ENCODE assay signal across 17 mouse cellular contexts in genomic region chr2:127906973-127907678, GRCm38 (mm10).
DNase-seq lines count a peak whose midpoint lies in the region; ATAC-seq and TF ChIP-seq lines count a peak whose summit lies in the region.
"Had no signal": no experiment of that assay in that cellular context is flagged by ENCODE, and none has a peak within 500 bp of the region (broad histone marks: within the 10 kb centered on the region; RNA-seq: fewer than 3 reads in every experiment).

No protein-coding gene starts in this region.

- peaks cover 16% of the 10 kb centered on the region for H3K4me1 ChIP-seq in intestine, embryonic 14.5 days (replicated peaks; ENCODE audit: control insufficient read depth, insufficient read depth, low read length)
- H3K4me1 ChIP-seq in intestine, embryonic 15.5 days (replicated peaks) = peaks cover 11% of the 10 kb centered on the region; the same call in 1 of the 2 replicates
- peaks cover 48% of the 10 kb centered on the region for H3K4me1 ChIP-seq in midbrain, embryonic 10.5 days
- 0 out of 2 replicates have a peak, but pooled peaks cover 3% of the 10 kb centered on the region for H3K4me1 ChIP-seq in midbrain, embryonic 15.5 days
- peaks cover 19% of the 10 kb centered on the region for H3K4me1 ChIP-seq in embryonic facial prominence, embryonic 14.5 days (ENCODE audit: control insufficient read depth, insufficient read depth, low read length)
- H3K4me1 ChIP-seq in stomach, embryonic 15.5 days = peaks cover 20% of the 10 kb centered on the region
- H3K4me1 ChIP-seq in cerebellum, adult 2 months (ENCODE audit: control insufficient read depth, insufficient read depth, low read length) = no peaks in the 10 kb centered on the region
- H3K4me1 ChIP-seq: hindbrain, embryonic 15.5 days had no signal

- no peaks in the 10 kb centered on the region for H3K27me3 ChIP-seq in intestine, embryonic 14.5 days (replicated peaks; ENCODE audit: control insufficient read depth, insufficient read depth, low read length)
- H3K27me3 ChIP-seq in intestine, embryonic 15.5 days (replicated peaks) = no peaks in the 10 kb centered on the region
- peaks cover 22% of the 10 kb centered on the region for H3K27me3 ChIP-seq in midbrain, embryonic 10.5 days (ENCODE audit: low read depth, poor library complexity, severe bottlenecking)
- H3K27me3 ChIP-seq in midbrain, embryonic 15.5 days (replicated peaks) = no peaks in the 10 kb centered on the region
- H3K27me3 ChIP-seq in embryonic facial prominence, embryonic 14.5 days (replicated peaks; ENCODE audit: control insufficient read depth, insufficient read depth, low read length) = 0 out of 2 replicates have a peak, but pooled peaks cover 17% of the 10 kb centered on the region
- 0 out of 2 replicates have a peak, but pooled peaks cover 3% of the 10 kb centered on the region for H3K27me3 ChIP-seq in stomach, embryonic 15.5 days (replicated peaks)
- H3K27me3 ChIP-seq in cerebellum, adult 2 months (ENCODE audit: control insufficient read depth, insufficient read depth, low read length) = no peaks in the 10 kb centered on the region; the same call in 1 of the 2 replicates
- H3K27me3 ChIP-seq: hindbrain, embryonic 15.5 days had no signal

- H3K9ac ChIP-seq in intestine, embryonic 14.5 days (ENCODE audit: low read length) = no peak overlapping the region
- H3K9ac ChIP-seq in intestine, embryonic 15.5 days = no peak overlapping the region
- no peak overlapping the region for H3K9ac ChIP-seq in midbrain, embryonic 15.5 days
- H3K9ac ChIP-seq in embryonic facial prominence, embryonic 14.5 days (ENCODE audit: low read depth, low read length) = no peak overlapping the region
- H3K9ac ChIP-seq in stomach, embryonic 15.5 days = no peak overlapping the region
- H3K9ac ChIP-seq: hindbrain, embryonic 15.5 days had no signal

- H3K4me2 ChIP-seq in intestine, embryonic 14.5 days (ENCODE audit: low read length) = no peak overlapping the region
- H3K4me2 ChIP-seq in intestine, embryonic 15.5 days (replicated peaks) = no peak overlapping the region
- H3K4me2 ChIP-seq in midbrain, embryonic 15.5 days = no peak overlapping the region
- H3K4me2 ChIP-seq in embryonic facial prominence, embryonic 14.5 days (ENCODE audit: low read depth, low read length) = no peak overlapping the region
- no peak overlapping the region for H3K4me2 ChIP-seq in stomach, embryonic 15.5 days
- H3K4me2 ChIP-seq: hindbrain, embryonic 15.5 days had no signal

- ATAC-seq in intestine, embryonic 14.5 days (replicated peaks; ENCODE audit: low FRiP score, low TSS enrichment, low read depth) = peak; percentile 58; the same call in 1 of the 2 replicates
- ATAC-seq in intestine, embryonic 15.5 days = no peak; the same call in 1 of the 2 replicates
- ATAC-seq in midbrain, embryonic 15.5 days (replicated peaks) = no peak
- peak; percentile 68; the same call in 1 of the 2 replicates for ATAC-seq in embryonic facial prominence, embryonic 14.5 days (ENCODE audit: low read depth)
- no peak; the same call in 1 of the 2 replicates for ATAC-seq in stomach, embryonic 15.5 days (ENCODE audit: insufficient read depth, low FRiP score, low read depth)
- ATAC-seq: Patski had no signal

- 23% methylated on average over 6 of the region's 6 CpGs for WGBS in intestine, embryonic 14.5 days
- WGBS in intestine, embryonic 15.5 days = 35% methylated on average over 6 of the region's 6 CpGs
- 50% methylated on average over 6 of the region's 6 CpGs for WGBS in midbrain, embryonic 10.5 days
- 53% methylated on average over 6 of the region's 6 CpGs for WGBS in midbrain, embryonic 15.5 days
- WGBS in embryonic facial prominence, embryonic 14.5 days = 24% methylated on average over 6 of the region's 6 CpGs
- WGBS in stomach, embryonic 15.5 days = 32% methylated on average over 6 of the region's 6 CpGs
- 64% methylated on average over 6 of the region's 6 CpGs for WGBS in cerebellum, adult 2 months

- H3K36me3 ChIP-seq in intestine, embryonic 14.5 days (ENCODE audit: control insufficient read depth, insufficient read depth, low read length) = no peaks in the 10 kb centered on the region
- no peaks in the 10 kb centered on the region for H3K36me3 ChIP-seq in intestine, embryonic 15.5 days
- no peaks in the 10 kb centered on the region for H3K36me3 ChIP-seq in midbrain, embryonic 10.5 days
- H3K36me3 ChIP-seq in midbrain, embryonic 15.5 days (replicated peaks) = no peaks in the 10 kb centered on the region
- no peaks in the 10 kb centered on the region for H3K36me3 ChIP-seq in embryonic facial prominence, embryonic 14.5 days (ENCODE audit: control insufficient read depth, insufficient read depth, low read length)
- H3K36me3 ChIP-seq in stomach, embryonic 15.5 days = no peaks in the 10 kb centered on the region
- H3K36me3 ChIP-seq: hindbrain, embryonic 15.5 days had no signal

- H3K9me3 ChIP-seq in intestine, embryonic 14.5 days (ENCODE audit: control insufficient read depth, low read length) = no peaks in the 10 kb centered on the region
- no peaks in the 10 kb centered on the region for H3K9me3 ChIP-seq in intestine, embryonic 15.5 days
- no peaks in the 10 kb centered on the region for H3K9me3 ChIP-seq in midbrain, embryonic 10.5 days (replicated peaks)
- H3K9me3 ChIP-seq in midbrain, embryonic 15.5 days = no peaks in the 10 kb centered on the region
- no peaks in the 10 kb centered on the region for H3K9me3 ChIP-seq in embryonic facial prominence, embryonic 14.5 days (ENCODE audit: control insufficient read depth, low read length)
- H3K9me3 ChIP-seq in stomach, embryonic 15.5 days = no peaks in the 10 kb centered on the region
- H3K9me3 ChIP-seq: hindbrain, embryonic 15.5 days had no signal

- no peak for TF ChIP-seq CTCF in cerebellum, adult 2 months (IDR thresholded peaks at IDR 0.05; ENCODE audit: borderline replicate concordance, insufficient read depth, low read depth, low read length)

- no peak overlapping the region for H3K4me3 ChIP-seq in intestine, embryonic 14.5 days (ENCODE audit: low read depth, low read length)
- H3K4me3 ChIP-seq in intestine, embryonic 15.5 days (replicated peaks) = no peak overlapping the region
- peak overlapping the region; percentile 14; the same call in 1 of the 2 replicates for H3K4me3 ChIP-seq in midbrain, embryonic 10.5 days
- H3K4me3 ChIP-seq in midbrain, embryonic 15.5 days = no peak overlapping the region
- H3K4me3 ChIP-seq in embryonic facial prominence, embryonic 14.5 days (ENCODE audit: low read depth, low read length) = no peak overlapping the region
- H3K4me3 ChIP-seq in stomach, embryonic 15.5 days (replicated peaks) = no peak overlapping the region
- H3K4me3 ChIP-seq in cerebellum, adult 2 months (replicated peaks; ENCODE audit: insufficient read depth, low read depth, low read length) = no peak overlapping the region
- H3K4me3 ChIP-seq: hindbrain, embryonic 15.5 days had no signal

- TF ChIP-seq POLR2A in cerebellum, adult 2 months (IDR thresholded peaks at IDR 0.05; ENCODE audit: borderline replicate concordance, insufficient read depth, low read length) = no peak

- no peak for DNase-seq in intestine, embryonic 14.5 days (ENCODE audit: low spot score)
- DNase-seq in midbrain, embryonic 10.5 days (ENCODE audit: low spot score) = no peak
- DNase-seq in embryonic facial prominence, embryonic 14.5 days (ENCODE audit: low spot score) = peak; percentile 87
- DNase-seq in cerebellum, adult 2 months = no peak
- no peak for DNase-seq in thymus, postnatal 25 days
- DNase-seq: B cell, adult 2 months; cerebellum, adult 11-12 months; heart, adult 18-20 months; left cerebral cortex, postnatal 4 days; midbrain, embryonic 14.5 days; right cerebral cortex, postnatal 14 days had no signal

- peak overlapping the region; percentile 60; the same call in 1 of the 2 replicates for H3K27ac ChIP-seq in intestine, embryonic 14.5 days (ENCODE audit: low read depth)
- H3K27ac ChIP-seq in intestine, embryonic 15.5 days = no peak overlapping the region
- H3K27ac ChIP-seq in midbrain, embryonic 10.5 days (replicated peaks) = peak overlapping the region; percentile 79
- no peak overlapping the region for H3K27ac ChIP-seq in midbrain, embryonic 15.5 days
- 0 out of 2 replicates have a peak overlapping the region, but pooled peaks have one; percentile 25 for H3K27ac ChIP-seq in embryonic facial prominence, embryonic 14.5 days (replicated peaks; ENCODE audit: low read depth, low read length)
- H3K27ac ChIP-seq in stomach, embryonic 15.5 days = 0 out of 2 replicates have a peak overlapping the region, but pooled peaks have one; percentile 18
- H3K27ac ChIP-seq in cerebellum, adult 2 months (ENCODE audit: insufficient read depth, low read length) = no peak overlapping the region
- H3K27ac ChIP-seq: hindbrain, embryonic 15.5 days; macrophage had no signal

Comparison
In these comparisons a context has a peak if more than half of its experiments do, and no peak if none do; other contexts are left out.
1. ATAC-seq: peak in intestine, embryonic 14.5 days (single experiment) and embryonic facial prominence, embryonic 14.5 days (single experiment); none in intestine, embryonic 15.5 days (single experiment), midbrain, embryonic 15.5 days (single experiment) and stomach, embryonic 15.5 days (single experiment).
2. H3K27ac ChIP-seq: peak in intestine, embryonic 14.5 days (single experiment), midbrain, embryonic 10.5 days (single experiment), embryonic facial prominence, embryonic 14.5 days (single experiment) and stomach, embryonic 15.5 days (single experiment); none in intestine, embryonic 15.5 days (single experiment), midbrain, embryonic 15.5 days (single experiment) and cerebellum, adult 2 months (single experiment).